Mouse (Mus musculus) small intestine, adult 2 months (tissue): ENCODE results near the gene Gm17079. TPM values are rescaled to one million over a fixed set of nuclear protein-coding genes. Genes with fewer than 3 reads are reported as not detected.
"Not testable (repeated sequence)": the region's sequence is repeated elsewhere in the genome, so short reads cannot be mapped to it uniquely, and the experiment has no call there.

Experiments
- H3K27ac ChIP-seq: fragments of 200-500 bp; 2 replicates; pipeline ENCODE4 v1.5.1; 2012; ENCODE audit warnings: low read depth, low read length, control low read depth, inconsistent platforms; ENCODE audit not compliant: insufficient read depth
- H3K27me3 ChIP-seq: fragments of 200-500 bp; 2 replicates; pipeline ENCODE4 v1.6.1; 2012; ENCODE audit warnings: mild to moderate bottlenecking, moderate library complexity, low read length, inconsistent platforms; ENCODE audit not compliant: control insufficient read depth, insufficient read depth
- H3K36me3 ChIP-seq: fragments of 200-500 bp; 2 replicates; pipeline ENCODE4 v1.6.1; 2012; ENCODE audit warnings: mild to moderate bottlenecking, low read length, control low read depth, inconsistent platforms; ENCODE audit not compliant: control insufficient read depth, insufficient read depth
- H3K4me1 ChIP-seq: fragments of 200-500 bp; 2 replicates; pipeline ENCODE4 v1.6.1; 2012; ENCODE audit warnings: low read length, inconsistent platforms, mixed read lengths; ENCODE audit not compliant: control insufficient read depth, insufficient read depth, insufficient read length
- H3K4me3 ChIP-seq: fragments of 200-500 bp; 2 replicates; pipeline ENCODE4 v1.5.1; 2012; ENCODE audit warnings: low read depth, mild to moderate bottlenecking, control low read depth, inconsistent platforms, low read length, moderate library complexity
- CTCF ChIP-seq: fragments of 200-500 bp; IDR thresholded peaks from 2 replicates; pipeline ENCODE4 v1.5.1; 2012; ENCODE audit warnings: low read depth, mild to moderate bottlenecking, control low read depth, inconsistent platforms, low read length, moderate library complexity, mixed read lengths; ENCODE audit not compliant: insufficient replicate concordance, insufficient read length; ENCODE audit errors: extremely low read depth
- POLR2A ChIP-seq: fragments of 200-500 bp; IDR thresholded peaks from 2 replicates; pipeline ENCODE4 v1.6.1; 2012; ENCODE audit warnings: low read depth, mild to moderate bottlenecking, control low read depth, inconsistent platforms, low read length, moderate library complexity
- WGBS: fragments of 180-500 bp; shearing (Covaris S2); methylation state at CpG from one replicate; pipeline ENCODE4 v1.1.7; 2018; 5-methylcytosine and 5-hydroxymethylcytosine counted together
- polyA plus RNA-seq: library from polyadenylated mRNA; depleted of rRNA; stranded (reverse); fragments of >200 nt; gene quantifications from 2 replicates; pipeline ENCODE4 v1.2.3, GENCODE M21; 2012; rRNA removed

Gm17079 gene
- polyA plus RNA-seq: not detected in 2 replicates

DNA sequence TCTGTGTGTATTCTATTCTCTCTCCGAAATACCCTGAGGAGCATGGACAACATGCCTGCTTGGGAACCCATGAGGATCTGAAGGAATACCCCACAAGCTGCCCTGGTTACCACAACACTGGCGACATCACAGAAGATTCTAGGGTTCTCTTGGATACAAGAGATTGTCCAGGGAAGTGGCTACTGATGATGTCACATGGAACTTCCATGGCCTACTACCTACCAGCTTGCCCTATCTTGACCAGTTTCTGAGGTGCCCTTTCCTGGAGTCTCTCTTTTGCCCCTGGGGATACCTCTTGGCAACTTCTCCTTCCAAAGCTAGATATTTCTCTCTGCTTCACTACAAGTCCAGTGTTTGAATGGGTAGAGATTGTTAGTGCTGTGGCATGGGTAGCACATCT, at the start of gene Gm17079:
Gm17079 (minus strand) TSS at position 101 of the 400 bp plus-strand sequence.
- H3K36me3 ChIP-seq, H3K4me3 ChIP-seq, H3K4me1 ChIP-seq, H3K27ac ChIP-seq, H3K27me3 ChIP-seq: not testable (repeated sequence)
- 89% methylated on average over 2 of the region's 2 CpGs for WGBS

DNA sequence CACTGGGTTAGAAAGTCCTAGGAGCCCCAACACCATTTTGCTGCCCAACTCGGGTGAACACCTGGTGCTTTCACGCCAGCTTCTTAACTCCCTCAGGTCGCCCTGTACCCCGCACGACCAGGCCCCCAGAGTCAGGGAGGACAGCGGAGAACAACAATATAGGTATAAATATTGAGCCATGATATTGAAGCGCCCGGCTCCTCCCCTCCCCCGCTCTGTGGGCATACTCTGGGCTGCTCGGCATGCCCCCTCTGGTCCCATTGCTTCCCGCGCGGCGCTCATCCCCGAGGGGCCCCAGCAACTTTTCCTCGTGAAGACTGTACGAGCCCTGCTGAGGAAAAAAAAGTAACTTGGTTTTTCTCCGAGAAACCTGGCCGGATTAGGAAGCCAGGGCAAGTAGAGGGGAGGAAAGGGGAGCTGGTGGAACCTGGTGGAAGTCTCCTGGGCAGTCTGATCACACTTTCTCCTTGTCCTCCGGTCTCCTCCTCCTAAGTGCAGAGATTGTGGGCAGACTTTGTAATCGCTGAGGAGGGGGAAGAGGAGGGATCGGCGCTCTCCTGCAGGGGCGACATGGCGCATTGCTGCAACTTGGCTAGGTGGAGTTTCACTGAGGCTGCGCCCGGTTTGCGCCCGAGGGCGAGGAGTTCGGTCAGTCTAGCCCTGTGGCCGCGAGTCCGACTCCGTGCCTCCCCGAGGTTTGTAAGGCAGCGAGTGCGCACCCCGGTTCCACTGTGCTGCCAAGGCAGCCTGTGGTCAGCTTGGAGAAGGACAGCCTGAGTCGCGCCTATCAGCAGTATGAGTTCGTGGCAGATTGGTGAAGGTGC, 45.3 kb upstream of the Gm17079 start:
- Histone ChIP-seq H3K4me3 (no peak overlapping the region), H3K27ac (no peak overlapping the region), H3K27me3 (peaks cover 3% of the 10 kb centered on the region; the same call in 1 of the 2 replicates), H3K4me1 (no peaks in the 10 kb centered on the region), H3K36me3 (no peaks in the 10 kb centered on the region)
- 2% methylated on average over 42 of the region's 42 CpGs for WGBS
- TF ChIP-seq POLR2A (no peak), CTCF (no peak)

DNA sequence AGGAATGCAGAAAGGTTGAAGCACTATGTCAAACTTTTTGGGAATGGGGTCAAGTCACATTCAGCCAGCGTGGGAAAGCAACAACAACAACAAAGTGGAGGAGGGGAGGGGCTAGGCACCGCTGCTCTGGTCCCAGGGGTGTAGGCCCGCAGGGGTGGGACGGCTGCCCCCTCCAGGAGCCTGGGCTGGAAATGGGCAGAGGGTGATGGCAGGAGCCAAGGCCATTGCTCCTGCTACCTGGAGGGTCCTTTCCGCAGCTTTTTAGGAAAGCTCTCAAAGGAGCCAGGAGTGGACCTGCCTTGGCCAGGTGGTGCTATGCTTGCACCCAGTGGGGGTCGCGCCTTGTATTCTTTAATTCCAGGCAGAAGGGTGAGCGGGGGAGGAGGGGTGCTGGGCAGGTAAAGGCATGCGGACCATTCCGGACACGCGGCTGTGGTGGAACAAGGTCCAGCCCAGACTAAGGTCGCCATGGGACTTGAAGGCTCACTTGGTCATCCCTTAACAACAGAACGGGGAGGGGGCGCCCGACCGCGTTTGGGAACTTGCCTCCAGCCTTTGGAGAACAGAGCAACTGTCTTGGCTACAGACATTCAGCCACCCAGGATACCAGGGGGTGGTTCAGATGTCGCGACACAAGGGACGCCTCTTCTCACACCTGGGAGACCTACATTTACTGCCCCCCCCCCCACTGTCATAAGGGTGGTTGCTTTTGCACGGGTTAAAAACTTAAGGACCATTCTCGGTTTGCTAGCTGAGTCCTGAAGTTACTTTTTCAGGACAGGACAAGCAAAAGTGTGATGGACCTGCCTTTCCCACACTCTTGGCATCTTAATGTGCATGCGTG, 44.1 kb upstream of the Gm17079 start:
- Histone ChIP-seq H3K4me1 (no peaks in the 10 kb centered on the region), H3K27me3 (peaks cover 3% of the 10 kb centered on the region; the same call in 1 of the 2 replicates), H3K4me3 (no peak overlapping the region), H3K36me3 (no peaks in the 10 kb centered on the region), H3K27ac (no peak overlapping the region)
- 3% methylated on average over 24 of the region's 24 CpGs for WGBS
- TF ChIP-seq POLR2A (no peak), CTCF (no peak)

DNA sequence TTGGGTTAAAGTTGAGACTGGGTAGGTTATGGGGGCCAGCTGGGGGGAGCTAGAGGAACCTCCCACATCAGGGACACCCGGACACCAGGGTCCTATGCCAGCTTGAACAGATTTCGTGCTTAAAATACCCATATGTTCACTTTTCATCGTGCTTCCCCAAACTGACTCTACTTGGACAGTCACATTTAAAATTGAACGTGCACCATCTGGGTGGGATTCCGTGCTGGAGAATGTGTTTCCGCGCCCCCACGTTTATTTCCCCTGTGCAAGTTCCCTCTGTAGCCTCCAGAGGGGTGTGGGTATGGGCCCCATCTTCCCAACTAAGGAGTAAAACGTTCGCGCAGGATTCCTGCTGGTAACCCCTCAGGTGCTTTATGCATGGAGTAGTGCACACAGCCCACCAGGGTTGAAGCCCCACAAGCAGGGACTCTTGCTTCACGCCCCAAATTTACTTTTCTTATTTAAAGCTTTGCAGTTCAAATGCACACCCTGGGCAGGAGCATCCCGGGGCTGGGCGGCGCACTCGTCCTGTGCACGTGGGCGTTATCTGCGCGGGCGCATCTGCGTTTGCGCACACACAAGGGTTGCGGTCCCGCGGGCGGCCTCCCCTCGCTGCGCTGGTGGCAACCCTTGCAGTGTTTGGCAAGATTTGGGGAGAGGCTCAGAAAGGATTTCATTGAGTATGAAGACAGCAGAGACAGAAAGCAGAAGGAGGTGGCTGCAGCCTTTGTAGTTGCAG, 43.3 kb upstream of the Gm17079 start:
- TF ChIP-seq CTCF (no peak), POLR2A (no peak)
- no peaks in the 10 kb centered on the region for H3K36me3 ChIP-seq
- no peak overlapping the region for H3K4me3 ChIP-seq
- WGBS: 5% methylated on average over 29 of the region's 29 CpGs
- H3K27ac ChIP-seq: no peak overlapping the region
- H3K4me1 ChIP-seq: no peaks in the 10 kb centered on the region
- H3K27me3 ChIP-seq: peaks cover 3% of the 10 kb centered on the region; the same call in 1 of the 2 replicates

DNA sequence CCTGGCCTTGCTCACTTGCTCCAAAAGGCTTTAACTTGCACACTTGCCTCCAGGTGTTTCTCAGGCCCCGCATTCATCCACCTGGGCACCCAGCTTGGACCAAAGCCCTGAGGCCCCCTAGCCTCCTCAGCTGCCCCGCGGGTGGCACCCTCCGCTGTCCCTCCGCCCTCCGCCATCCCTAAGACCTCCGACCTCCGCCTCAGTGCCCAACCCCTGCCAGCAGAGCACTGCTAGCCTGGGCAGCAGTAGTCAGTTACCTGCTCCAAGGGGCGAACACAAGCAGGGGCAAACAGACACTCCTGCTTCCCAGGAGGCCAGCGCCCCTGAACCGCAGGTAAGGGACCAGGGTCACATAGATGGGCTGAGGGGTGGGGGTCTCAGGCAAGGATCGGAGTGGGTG, 42.7 kb upstream of the Gm17079 start:
- no peaks in the 10 kb centered on the region for H3K36me3 ChIP-seq
- peaks cover 3% of the 10 kb centered on the region; the same call in 1 of the 2 replicates for H3K27me3 ChIP-seq
- H3K4me3 ChIP-seq: no peak overlapping the region
- H3K27ac ChIP-seq: no peak overlapping the region
- H3K4me1 ChIP-seq: no peaks in the 10 kb centered on the region
- TF ChIP-seq POLR2A: no peak
- no peak for TF ChIP-seq CTCF
- WGBS: 28% methylated on average over 12 of the region's 12 CpGs

DNA sequence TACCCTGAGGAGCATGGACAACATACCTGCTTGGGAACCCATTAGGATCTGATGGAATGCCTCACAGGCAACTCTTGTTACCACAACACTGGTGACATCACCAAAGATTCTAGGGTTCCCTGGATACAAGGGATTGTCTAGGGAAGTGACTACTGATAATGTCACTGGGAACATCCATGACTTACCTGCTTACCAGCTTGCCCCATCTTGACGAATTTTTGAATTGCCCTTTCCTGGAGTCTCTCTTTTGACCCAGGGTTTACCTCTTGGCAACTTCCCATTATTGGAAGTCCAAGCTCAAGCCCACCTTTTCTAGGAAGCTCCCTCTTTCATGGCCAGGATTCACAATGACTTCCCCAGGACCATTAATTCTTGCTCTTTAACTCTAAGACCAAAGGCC, 21.8 kb upstream of the Gm17079 start, which contains the start of gene Gm5800:
Gm5800 (minus strand) TSS at position 101 of the 400 bp plus-strand sequence.
- Histone ChIP-seq H3K4me3 (no peak within 1 kb of the TSS), H3K4me1 (no peaks in the 10 kb centered on the region), H3K36me3 (no peaks in the 10 kb centered on the region), H3K27ac (no peak within 1 kb of the TSS), H3K27me3 (no peaks in the 10 kb centered on the region)
- TF ChIP-seq CTCF: no peak
- no peak for TF ChIP-seq POLR2A
- WGBS: 53% methylated on average over 1 of the region's 1 CpGs
